Mouse (Mus musculus) retina, adult 2 months (tissue): ENCODE results near the gene Taf4.

Experiments
- DNase-seq: peaks from one replicate; pipeline ENCODE4 v3.0.0-alpha.2; 2012; ENCODE audit warnings: low read depth, low spot score

Taf4 gene

DNA sequence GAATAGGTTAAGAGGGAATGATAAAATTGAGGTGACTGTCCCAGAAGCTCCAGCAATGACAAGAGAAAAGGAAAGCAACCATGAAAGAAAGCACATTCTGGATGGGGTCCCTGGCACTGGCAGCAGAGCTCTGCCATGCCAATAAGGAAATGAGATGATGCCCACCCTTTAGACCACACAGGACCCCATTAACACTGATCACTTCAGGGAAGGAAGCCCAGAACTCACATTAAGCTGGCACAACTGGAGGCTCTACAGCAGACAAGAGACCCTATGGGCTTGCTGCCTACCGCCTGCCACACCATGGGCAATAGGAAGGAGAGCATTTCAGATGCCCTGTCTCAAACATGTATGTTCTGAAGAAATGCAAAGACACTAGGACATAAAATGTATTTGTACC is 34.8 kb downstream of the Taf4 start:
- DNase-seq, result no peak

GRCm38 (mm10) chr2:179937091-179937490 is 39.4 kb downstream of the Taf4 start:
- no peak for DNase-seq

- no peak for DNase-seq
These were observed 42.3 kb downstream of the Taf4 start for GRCm38 (mm10) chr2:179934165-179934564.

DNA sequence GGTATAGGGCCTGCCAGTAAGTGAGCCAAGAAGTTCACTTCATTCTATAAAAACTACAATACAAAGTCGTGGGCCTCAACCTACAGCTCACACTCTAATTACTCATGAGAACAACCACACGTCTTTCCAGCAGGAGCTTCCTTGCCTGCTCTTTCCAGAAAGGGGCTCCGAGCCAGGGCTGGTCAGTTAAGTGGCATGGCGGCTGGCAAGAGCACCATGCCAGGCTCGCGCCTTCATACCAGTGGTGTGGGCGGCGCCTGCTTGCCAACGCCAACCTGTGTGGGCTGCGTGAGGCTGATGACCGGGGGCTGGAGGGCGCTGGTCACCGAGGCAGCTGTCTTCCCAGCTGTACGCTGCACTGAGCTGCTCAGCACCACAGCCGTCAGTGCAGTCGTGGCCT is 44.7 kb downstream of the Taf4 start:
- DNase-seq, result no peak

- no peak for DNase-seq
These were observed 47.3 kb downstream of the Taf4 start for GRCm38 (mm10) chr2:179929166-179929565.

GRCm38 (mm10) chr2:179924038-179924437 is 52.4 kb downstream of the Taf4 start:
- DNase-seq, result no peak

DNA sequence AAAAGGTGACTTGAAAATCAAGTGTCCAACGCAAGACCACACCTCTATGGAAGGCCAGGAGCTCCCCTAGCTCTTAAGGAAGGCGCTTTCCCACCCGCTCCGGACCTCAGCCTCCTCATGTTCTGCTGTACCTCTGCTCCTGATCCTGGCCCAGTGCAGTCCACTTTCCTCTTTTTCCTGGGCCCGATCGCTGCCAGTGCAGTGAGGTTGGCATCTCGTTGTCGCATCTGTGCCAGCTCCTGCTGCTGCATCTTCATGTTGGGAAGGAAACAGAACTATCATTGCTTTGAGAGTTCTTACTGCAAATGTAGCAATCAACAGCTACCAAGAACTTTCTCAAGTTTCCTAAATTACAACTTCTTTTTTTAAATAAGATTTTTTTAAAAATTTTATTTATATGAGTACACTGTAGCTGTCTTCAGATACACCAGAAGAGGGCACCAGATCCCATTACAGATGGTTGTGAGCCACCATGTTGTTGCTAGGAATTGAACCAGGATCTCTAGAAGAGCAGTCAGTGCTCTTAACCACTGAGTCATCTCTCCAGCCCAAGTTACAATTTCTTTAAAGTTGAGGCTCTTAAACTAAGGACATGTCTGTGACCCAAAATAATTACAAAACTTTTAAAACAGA is 55.3 kb downstream of the Taf4 start:
- DNase-seq, result no peak

GRCm38 (mm10) chr2:179920042-179920441 is 56.4 kb downstream of the Taf4 start:
- no peak for DNase-seq

DNA sequence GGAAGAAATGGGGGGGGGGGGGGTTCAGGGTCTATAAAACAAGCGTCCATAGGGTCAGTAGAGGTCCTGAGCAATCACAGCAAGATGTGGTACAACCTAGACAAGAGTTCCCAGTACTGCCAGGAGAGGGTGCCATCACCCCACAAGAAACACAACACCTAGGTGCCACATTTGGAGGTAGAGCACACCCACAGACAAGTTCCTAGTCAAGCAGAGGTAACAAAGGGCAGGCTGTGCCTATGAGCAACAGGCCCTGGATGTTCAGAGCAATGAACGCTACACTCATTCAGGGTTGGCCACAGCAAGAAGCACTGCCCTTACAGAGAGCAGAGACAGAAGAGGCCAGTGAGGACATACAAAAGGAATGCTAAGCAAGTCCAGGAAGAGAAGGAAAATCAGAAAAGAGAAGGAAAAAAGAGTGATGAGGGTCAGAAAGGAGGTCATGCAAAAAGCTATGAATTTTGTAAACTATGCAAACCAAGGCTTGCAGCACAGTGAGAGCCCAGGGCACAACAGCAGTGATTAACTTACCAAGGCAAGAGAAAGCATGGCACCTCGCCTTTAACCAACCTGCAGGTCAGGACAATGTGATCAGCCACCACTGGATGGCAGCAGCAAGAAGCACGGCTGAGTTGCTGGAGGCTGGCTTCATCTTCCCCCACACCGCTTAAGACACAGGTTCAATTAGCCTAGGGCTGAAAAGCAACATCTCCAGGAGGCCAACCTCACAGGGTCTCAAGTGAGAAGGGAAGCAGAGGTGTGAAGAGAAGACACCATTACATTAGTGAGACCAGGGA is 59.4 kb downstream of the Taf4 start:
- peak; percentile 60 for DNase-seq

GRCm38 (mm10) chr2:179914246-179914645 is 62.2 kb downstream of the Taf4 start:
- DNase-seq, result no peak

DNA sequence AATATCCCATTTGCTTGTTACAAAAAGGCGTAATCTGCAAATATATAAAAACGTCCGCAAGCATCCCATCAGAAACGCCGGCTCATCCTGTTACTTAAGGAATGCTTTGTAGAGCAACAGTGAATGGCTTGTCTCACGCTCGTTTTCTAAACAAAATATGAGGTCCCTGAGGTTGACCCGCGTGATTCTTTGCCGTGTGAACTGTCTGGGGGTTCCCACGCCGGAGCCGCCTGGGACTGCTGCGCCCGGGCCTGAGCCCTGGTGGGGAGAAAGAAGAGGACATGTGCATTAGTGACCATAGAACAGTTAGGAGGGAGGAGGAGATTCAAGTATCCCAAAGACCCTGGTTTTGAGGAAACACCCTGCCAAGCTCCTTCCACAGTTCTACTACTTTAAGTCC is 63.1 kb downstream of the Taf4 start:
- no peak for DNase-seq

- no peak for DNase-seq
These were observed 63.5 kb downstream of the Taf4 start for GRCm38 (mm10) chr2:179912911-179913310.

- no peak for DNase-seq
These were observed 79.5 kb downstream of the Taf4 start for GRCm38 (mm10) chr2:179896949-179897348.

- no peak for DNase-seq
These were observed 85.4 kb downstream of the Taf4 start for GRCm38 (mm10) chr2:179891048-179891447.

DNA sequence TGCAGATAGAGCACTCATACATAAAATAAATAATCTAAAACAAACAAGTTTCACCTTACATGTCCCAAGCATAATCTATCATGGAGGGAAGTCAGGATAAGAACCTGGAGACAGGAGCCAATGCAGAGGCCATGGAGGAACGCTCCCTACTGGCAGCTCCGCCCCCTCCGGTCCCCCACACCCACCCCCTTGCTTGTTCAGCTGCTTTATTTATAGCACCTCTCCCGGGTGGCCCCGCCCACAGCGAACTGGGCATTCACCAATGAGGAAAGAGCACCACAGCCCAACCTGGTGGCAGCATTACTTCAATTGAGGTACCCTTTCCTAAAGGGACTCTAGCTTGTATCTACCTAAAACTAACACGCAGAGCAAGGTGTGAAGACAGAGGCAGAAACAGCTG is 91.9 kb downstream of the Taf4 start:
- DNase-seq, result no peak

DNA sequence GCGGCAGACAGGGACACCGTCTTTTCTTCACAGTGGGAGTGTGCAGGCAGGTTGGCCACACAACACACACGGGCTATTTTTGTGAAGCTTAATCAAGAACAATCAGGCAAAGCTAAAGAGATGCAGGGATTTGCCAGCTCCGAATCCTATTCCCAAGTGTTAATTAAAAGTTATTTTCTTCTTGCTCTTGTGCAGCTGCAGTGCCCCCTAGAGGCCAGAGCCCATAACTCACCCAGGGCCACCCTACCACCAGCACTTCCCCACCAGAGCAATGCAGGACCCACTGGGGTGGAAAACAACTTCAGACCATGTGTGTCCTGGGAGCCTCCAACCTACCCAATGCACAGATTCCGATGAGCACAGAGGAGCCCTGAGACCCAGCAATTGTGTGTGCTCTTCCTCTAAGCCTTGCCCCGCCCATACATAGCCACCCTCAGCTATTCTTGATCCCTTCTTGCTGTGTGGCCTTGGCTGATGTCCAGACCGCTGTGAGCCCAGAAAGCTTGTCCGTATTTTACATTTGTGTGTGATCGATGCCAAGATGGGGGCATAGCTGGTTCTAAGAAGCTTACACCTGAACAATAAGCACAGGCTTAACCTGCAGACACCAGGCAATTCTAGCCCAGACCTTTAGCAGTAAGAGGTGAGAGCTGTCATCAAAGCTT is 98.8 kb downstream of the Taf4 start:
- no peak for DNase-seq

- DNase-seq, result peak; percentile 71
These were observed 101.3 kb downstream of the Taf4 start for GRCm38 (mm10) chr2:179875147-179875546.

GRCm38 (mm10) chr2:179873315-179873714 is 103.1 kb downstream of the Taf4 start:
- no peak for DNase-seq

GRCm38 (mm10) chr2:179872724-179873123 is 103.7 kb downstream of the Taf4 start:
- no peak for DNase-seq

GRCm38 (mm10) chr2:179869871-179870270 is 106.6 kb downstream of the Taf4 start:
- DNase-seq, result no peak

DNA sequence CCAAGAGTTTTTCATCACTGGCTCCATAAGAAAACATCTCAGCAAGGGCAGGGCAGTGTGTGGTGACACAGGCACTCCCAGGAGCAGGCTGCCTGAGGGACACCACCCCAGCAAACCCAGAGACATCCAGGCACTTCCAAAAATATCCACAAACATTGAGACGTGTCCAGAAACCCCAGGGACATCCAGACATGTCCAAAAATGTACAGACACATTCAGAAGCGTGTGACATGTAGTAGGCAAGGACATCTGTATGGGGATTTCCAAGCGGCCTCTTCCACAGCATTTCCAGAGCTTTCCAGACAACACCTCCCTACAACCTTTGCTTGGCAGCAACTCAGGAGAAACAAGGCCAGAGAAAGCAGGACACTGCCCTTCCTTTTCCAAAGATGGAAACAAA is 108.8 kb downstream of the Taf4 start:
- DNase-seq, result no peak

- no peak for DNase-seq
These were observed 111.3 kb downstream of the Taf4 start for GRCm38 (mm10) chr2:179865097-179865496.

DNA sequence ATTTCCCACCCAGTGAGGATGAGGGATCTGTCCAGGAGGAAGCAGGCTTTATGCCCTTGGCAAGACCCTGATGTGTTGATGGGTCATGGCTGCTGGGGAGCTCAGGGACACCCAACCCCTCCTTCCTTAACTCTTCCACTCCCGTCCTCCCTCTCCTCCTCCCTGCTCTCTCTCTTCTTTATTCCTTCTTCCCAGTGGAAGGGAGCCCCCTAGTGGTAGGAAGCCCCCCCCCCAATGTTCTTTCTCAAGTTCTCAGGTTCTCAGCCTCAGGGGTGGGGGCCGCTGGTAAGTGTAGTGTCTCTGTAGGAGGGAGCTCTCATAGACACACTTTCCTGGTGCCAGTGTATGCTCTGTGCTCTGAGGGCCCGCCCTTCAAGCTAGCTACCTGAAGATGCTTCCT is 113.2 kb downstream of the Taf4 start:
- no peak for DNase-seq
